Mouse (Mus musculus) midbrain, embryonic 15.5 days (tissue): ENCODE results near the gene Mlec. TPM values are rescaled to one million over a fixed set of nuclear protein-coding genes. Genes with fewer than 3 reads are reported as not detected.

Source experiments
- ATAC-seq: fragments of 200-750 bp; cut with Nextera tagmentation; replicated peaks from 2 replicates; pipeline ENCODE4 v1.8.0; 2017; ENCODE audit warnings: moderate TSS enrichment
- H3K27ac ChIP-seq: fragments of 300-500 bp; sonication (generic); 2 replicates; pipeline ENCODE4 v1.5.1; 2015; ENCODE audit warnings: mild to moderate bottlenecking, inconsistent platforms
- H3K27me3 ChIP-seq: fragments of 300-500 bp; sonication (generic); replicated peaks from 2 replicates; pipeline ENCODE4 v1.6.1; 2015; ENCODE audit warnings: inconsistent platforms
- H3K36me3 ChIP-seq: fragments of 300-500 bp; sonication (generic); replicated peaks from 2 replicates; pipeline ENCODE4 v1.6.1; 2015; ENCODE audit warnings: inconsistent platforms
- H3K4me1 ChIP-seq: fragments of 300-500 bp; sonication (generic); 2 replicates; pipeline ENCODE4 v1.6.1; 2015; ENCODE audit warnings: inconsistent platforms
- H3K4me2 ChIP-seq: fragments of 300-500 bp; sonication (generic); 2 replicates; pipeline ENCODE4 v1.6.1; 2015; ENCODE audit warnings: inconsistent platforms, mild to moderate bottlenecking, moderate library complexity
- H3K4me3 ChIP-seq: fragments of 300-500 bp; sonication (generic); 2 replicates; pipeline ENCODE4 v1.5.1; 2015; ENCODE audit warnings: mild to moderate bottlenecking, inconsistent platforms
- H3K9ac ChIP-seq: fragments of 300-500 bp; sonication (generic); 2 replicates; pipeline ENCODE4 v1.6.1; 2015; ENCODE audit warnings: mild to moderate bottlenecking, inconsistent platforms
- H3K9me3 ChIP-seq: fragments of 300-500 bp; sonication (generic); 2 replicates; pipeline ENCODE4 v1.6.1; 2016; ENCODE audit warnings: inconsistent platforms
- WGBS: fragments of 180-500 bp; shearing (Covaris S2); methylation state at CpG from one replicate; pipeline ENCODE4 v1.1.7; 2015; ENCODE audit warnings: mixed read lengths; 5-methylcytosine and 5-hydroxymethylcytosine counted together
- polyA plus RNA-seq: library from polyadenylated mRNA; unstranded; fragments of >200 nt; fragmentation: Nextera tagmentation; extraction: Ambion mirVana; gene quantifications from 2 replicates; pipeline ENCODE4 v1.2.1, GENCODE M21; 2015

Gene Mlec
- 28.9 and 29.8 TPM in 2 replicates for polyA plus RNA-seq

GRCm38 (mm10) chr5:115158040-115158983 is at the start of gene Mlec:
Mlec (minus strand) TSS chr5:115158179.
- Histone ChIP-seq H3K36me3 (no peaks in the 10 kb centered on the region), H3K4me2 (peak within 1 kb of the TSS; percentile 92), H3K27me3 (no peaks in the 10 kb centered on the region), H3K4me1 (peaks cover 46% of the 10 kb centered on the region), H3K9ac (peak within 1 kb of the TSS; percentile 96), H3K9me3 (no peaks in the 10 kb centered on the region), H3K27ac (peak within 1 kb of the TSS; percentile 99), H3K4me3 (peak within 1 kb of the TSS; percentile 97)
- ATAC-seq = peak; percentile 98
- under 1% methylated on average over 78 of the region's 78 CpGs for WGBS

DNA sequence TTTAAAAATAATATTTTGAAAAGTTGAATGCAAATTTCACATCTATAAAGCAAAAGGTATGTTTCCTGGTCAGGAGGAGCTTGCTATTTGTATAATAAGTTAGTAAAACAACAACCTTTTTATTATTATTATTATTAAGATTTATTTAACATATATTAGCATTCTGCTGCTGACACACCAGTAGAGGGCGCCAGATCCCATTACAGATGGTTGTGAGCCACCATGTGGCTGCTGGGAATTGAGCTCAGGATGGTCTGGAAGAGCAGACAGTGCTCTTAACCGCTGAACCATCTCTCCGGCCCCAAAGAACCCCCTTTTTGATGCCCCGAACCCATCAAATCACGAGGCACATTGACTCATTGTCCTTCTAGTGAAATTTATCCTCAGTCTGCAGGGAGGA is 49.3 kb upstream of the Mlec start:
- no peak overlapping the region for H3K4me2 ChIP-seq
- WGBS = 60% methylated on average over 5 of the region's 5 CpGs
- no peaks in the 10 kb centered on the region for H3K9me3 ChIP-seq
- no peak overlapping the region for H3K4me3 ChIP-seq
- no peak overlapping the region for H3K9ac ChIP-seq
- ATAC-seq = no peak
- 0 out of 2 replicates have a peak, but pooled peaks cover 5% of the 10 kb centered on the region for H3K27me3 ChIP-seq
- peaks cover 19% of the 10 kb centered on the region for H3K4me1 ChIP-seq
- H3K27ac ChIP-seq = no peak overlapping the region
- no peaks in the 10 kb centered on the region for H3K36me3 ChIP-seq

DNA sequence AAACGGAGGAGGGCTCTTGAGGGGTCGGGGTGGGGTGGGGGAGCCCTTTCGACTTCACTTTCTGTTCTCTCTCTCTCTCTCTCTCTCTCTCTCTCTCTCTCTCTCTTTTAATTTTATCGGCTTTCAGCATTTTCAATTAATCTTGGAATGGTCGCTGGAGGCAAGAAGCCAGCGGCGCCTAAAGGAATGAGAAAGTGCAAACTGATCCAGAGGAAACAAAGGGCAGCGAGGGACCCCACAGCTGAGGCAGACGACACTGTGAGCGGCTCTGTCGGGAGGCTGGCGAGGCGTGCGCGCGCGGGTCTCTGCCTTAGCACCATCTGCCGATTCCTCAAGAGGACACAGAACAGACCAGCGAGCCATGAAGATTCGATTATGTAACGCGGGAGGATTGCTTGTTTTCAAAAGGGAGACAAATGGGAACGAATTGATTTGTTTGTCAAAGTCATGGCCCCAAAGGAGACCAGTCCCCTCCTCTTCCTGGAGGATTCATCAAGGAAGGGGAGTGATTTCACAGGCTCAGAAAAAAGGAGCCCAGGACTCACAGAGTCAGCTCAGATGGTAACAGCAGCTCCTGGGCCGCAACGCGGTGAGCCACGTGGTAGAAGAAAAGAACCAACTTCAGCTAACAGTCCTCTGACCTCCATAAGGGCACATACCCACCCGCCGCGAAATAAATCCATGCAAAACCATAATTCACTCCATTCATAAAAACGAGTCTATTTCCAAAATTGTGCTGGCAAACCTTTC is 46.8 kb upstream of the Mlec start:
- 0 out of 2 replicates have a peak, but pooled peaks cover 5% of the 10 kb centered on the region for H3K27me3 ChIP-seq
- WGBS = 2% methylated on average over 31 of the region's 31 CpGs
- no peaks in the 10 kb centered on the region for H3K36me3 ChIP-seq
- no peaks in the 10 kb centered on the region for H3K9me3 ChIP-seq
- H3K27ac ChIP-seq = peak overlapping the region; percentile 39
- peak; percentile 81 for ATAC-seq
- H3K4me1 ChIP-seq = peaks cover 19% of the 10 kb centered on the region
- peak overlapping the region; percentile 15 for H3K4me3 ChIP-seq
- peak overlapping the region; percentile 48 for H3K4me2 ChIP-seq
- peak overlapping the region; percentile 23; the same call in 1 of the 2 replicates for H3K9ac ChIP-seq

DNA sequence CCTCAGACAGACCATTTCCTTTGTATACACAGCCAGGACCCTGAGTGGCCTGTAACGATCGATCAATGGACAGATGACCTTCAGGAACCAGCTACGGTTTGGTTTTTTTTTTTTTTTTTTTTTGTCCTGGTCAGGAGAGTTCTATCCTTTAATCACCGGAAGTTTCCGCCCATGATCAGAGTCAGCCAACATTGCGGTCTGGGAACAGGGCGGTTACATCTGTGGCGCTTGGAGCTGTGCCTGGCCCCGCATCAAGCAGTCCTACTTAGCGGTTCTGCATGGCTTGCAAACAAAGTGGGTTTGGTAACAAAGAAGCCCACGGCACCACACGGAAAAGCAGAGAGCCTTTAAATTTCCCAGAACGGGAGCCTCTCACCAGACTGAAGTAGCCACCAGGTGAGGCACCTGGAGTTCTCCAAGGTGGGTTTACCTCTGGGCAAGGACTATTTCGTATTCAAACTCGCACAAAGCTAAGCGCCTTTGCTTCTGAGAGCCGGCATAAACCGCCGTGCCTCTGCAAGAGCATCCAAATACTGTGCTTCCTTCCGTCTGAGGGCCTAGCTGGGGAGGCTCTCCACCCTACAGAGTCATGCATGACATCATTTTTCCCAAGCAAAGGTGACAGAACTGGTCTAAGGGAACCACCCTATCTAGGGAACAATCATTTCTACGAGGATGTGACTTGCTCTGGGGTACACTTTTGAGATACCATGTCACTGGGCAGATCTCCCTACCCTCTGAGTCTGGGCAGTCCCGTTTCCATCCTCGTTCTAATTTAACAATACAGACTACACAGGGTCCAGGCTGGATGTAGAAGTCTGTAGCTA is 46.0 kb upstream of the Mlec start:
- Histone ChIP-seq H3K27ac (peak overlapping the region; percentile 39; the same call in 1 of the 2 replicates), H3K4me1 (peaks cover 19% of the 10 kb centered on the region), H3K9ac (peak overlapping the region; percentile 23; the same call in 1 of the 2 replicates), H3K27me3 (0 out of 2 replicates have a peak, but pooled peaks cover 5% of the 10 kb centered on the region), H3K36me3 (no peaks in the 10 kb centered on the region), H3K9me3 (no peaks in the 10 kb centered on the region), H3K4me3 (peak overlapping the region; percentile 15; the same call in 1 of the 2 replicates), H3K4me2 (peak overlapping the region; percentile 48)
- 12% methylated on average over 23 of the region's 23 CpGs for WGBS
- ATAC-seq = peak; percentile 50; the same call in 1 of the 2 replicates

DNA sequence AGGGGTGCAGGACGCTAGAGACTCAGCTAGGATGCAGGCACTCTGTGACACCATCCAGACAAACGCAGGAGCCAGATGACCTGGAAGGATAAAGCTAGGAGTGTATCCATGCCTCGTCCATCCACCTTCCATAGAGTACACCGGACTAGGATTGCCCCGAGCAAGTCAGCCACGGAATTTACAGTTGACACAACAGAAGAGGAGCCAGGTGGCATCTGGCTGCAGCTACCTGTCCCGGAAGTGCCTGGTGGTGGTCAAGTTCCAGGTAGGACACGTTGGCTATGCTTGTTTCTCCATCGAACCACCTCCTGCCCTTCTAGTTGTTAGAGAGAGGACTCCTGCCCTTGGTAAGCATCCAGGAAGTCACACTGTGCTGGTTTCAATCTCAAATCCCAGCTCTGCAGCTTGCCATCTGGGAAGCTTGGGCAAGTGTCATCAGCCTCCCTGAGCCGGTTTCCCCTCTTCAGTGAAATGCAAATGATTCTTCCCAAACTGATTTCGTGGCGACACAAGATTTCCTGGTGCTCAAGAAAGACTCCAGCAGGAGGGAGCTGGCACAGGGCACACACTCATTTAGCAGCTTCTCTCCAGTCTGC is 36.7 kb upstream of the Mlec start:
- H3K36me3 ChIP-seq = no peaks in the 10 kb centered on the region
- no peaks in the 10 kb centered on the region for H3K9me3 ChIP-seq
- no peak overlapping the region for H3K9ac ChIP-seq
- H3K27ac ChIP-seq = no peak overlapping the region
- H3K4me3 ChIP-seq = peak overlapping the region; percentile 59
- 3% methylated on average over 12 of the region's 12 CpGs for WGBS
- peaks cover 33% of the 10 kb centered on the region for H3K27me3 ChIP-seq
- 0 out of 2 replicates have a peak, but pooled peaks have one; percentile 32 for ATAC-seq
- H3K4me1 ChIP-seq = peaks cover 29% of the 10 kb centered on the region
- peak overlapping the region; percentile 99 for H3K4me2 ChIP-seq

DNA sequence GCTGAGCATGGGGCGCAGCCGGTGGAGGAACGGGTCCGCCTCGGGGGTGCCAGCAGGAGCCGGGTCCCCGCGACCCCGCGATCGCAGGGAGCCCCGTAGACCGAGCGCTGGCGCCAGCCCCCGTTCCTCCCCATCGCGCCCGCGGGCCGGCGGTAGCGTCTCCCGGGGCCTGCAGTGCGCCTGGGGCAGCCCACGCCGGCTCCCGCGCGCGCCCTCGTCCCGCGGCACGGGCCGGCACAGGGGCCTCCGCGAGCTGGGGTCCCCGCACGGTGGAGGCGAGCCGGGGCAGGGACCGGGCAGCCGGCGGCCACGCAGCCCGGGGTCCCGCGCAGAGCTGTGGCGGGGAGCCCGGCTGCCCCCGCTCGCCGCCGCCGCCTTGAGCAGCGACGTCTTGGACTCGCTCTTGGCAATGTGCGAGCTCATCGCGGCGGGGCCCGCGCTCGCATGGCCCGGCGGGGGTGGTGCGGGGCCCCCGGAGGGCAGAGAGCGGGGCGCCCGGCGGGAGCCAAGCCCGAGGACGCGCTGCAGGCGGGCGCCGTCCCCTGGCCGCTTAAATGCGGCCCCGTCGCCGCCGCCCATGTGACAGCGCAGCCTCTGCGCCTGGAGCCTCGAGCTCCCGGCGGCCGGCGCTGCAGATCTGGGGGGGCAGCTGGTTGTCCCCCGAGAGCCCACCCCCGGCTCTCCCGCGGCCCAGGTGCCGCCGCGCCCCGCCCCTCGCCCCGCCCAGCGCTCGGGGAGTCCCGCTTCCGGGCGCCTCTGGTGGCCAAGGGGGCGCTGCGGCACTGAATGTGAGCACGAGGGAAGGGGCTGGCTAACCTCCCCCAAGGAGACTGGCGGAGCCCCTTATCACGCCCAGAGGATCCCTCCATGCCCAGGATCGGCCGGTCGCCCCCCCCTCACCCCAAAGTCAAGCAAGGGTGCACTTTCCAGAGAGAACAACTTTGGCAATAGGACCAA is 36.0 kb upstream of the Mlec start, which contains the start of gene Cabp1:
Gene Cabp1, minus strand, starts transcription at position 713 of the 957 bp plus-strand sequence.
- peaks cover 39% of the 10 kb centered on the region for H3K27me3 ChIP-seq
- ATAC-seq = peak; percentile 75

GRCm38 (mm10) chr5:115193226-115193625 is 35.2 kb upstream of the Mlec start:
- H3K4me3 ChIP-seq = peak overlapping the region; percentile 59
- no peaks in the 10 kb centered on the region for H3K36me3 ChIP-seq
- ATAC-seq = peak; percentile 29; the same call in 1 of the 2 replicates
- H3K27ac ChIP-seq = no peak overlapping the region
- peaks cover 29% of the 10 kb centered on the region for H3K4me1 ChIP-seq
- H3K9me3 ChIP-seq = no peaks in the 10 kb centered on the region
- whole genome bisulfite sequencing = under 1% methylated on average over 34 of the region's 34 CpGs
- H3K9ac ChIP-seq = peak overlapping the region; percentile 57
- H3K27me3 ChIP-seq = peaks cover 39% of the 10 kb centered on the region
- H3K4me2 ChIP-seq = peak overlapping the region; percentile 99

More for the DNA sequence above, 36.0 kb upstream of the Mlec start, which contains the start of gene Cabp1:
- Histone ChIP-seq H3K27ac (no peak within 1 kb of the TSS), H3K36me3 (no peaks in the 10 kb centered on the region), H3K4me1 (peaks cover 29% of the 10 kb centered on the region), H3K4me3 (peak within 1 kb of the TSS; percentile 59), H3K9me3 (no peaks in the 10 kb centered on the region), H3K4me2 (peak within 1 kb of the TSS; percentile 99), H3K9ac (peak within 1 kb of the TSS; percentile 57)
- WGBS = under 1% methylated on average over 71 of the region's 116 CpGs

- H3K27me3 ChIP-seq = peaks cover 39% of the 10 kb centered on the region
- H3K9me3 ChIP-seq = no peaks in the 10 kb centered on the region
- H3K4me1 ChIP-seq = peaks cover 29% of the 10 kb centered on the region
- no peak for ATAC-seq
- 13% methylated on average over 7 of the region's 7 CpGs for WGBS
- no peak overlapping the region for H3K27ac ChIP-seq
- H3K9ac ChIP-seq = peak overlapping the region; percentile 57
- H3K4me2 ChIP-seq = peak overlapping the region; percentile 99
- peak overlapping the region; percentile 59 for H3K4me3 ChIP-seq
- no peaks in the 10 kb centered on the region for H3K36me3 ChIP-seq
These were observed 34.8 kb upstream of the Mlec start for GRCm38 (mm10) chr5:115192828-115193195.

DNA sequence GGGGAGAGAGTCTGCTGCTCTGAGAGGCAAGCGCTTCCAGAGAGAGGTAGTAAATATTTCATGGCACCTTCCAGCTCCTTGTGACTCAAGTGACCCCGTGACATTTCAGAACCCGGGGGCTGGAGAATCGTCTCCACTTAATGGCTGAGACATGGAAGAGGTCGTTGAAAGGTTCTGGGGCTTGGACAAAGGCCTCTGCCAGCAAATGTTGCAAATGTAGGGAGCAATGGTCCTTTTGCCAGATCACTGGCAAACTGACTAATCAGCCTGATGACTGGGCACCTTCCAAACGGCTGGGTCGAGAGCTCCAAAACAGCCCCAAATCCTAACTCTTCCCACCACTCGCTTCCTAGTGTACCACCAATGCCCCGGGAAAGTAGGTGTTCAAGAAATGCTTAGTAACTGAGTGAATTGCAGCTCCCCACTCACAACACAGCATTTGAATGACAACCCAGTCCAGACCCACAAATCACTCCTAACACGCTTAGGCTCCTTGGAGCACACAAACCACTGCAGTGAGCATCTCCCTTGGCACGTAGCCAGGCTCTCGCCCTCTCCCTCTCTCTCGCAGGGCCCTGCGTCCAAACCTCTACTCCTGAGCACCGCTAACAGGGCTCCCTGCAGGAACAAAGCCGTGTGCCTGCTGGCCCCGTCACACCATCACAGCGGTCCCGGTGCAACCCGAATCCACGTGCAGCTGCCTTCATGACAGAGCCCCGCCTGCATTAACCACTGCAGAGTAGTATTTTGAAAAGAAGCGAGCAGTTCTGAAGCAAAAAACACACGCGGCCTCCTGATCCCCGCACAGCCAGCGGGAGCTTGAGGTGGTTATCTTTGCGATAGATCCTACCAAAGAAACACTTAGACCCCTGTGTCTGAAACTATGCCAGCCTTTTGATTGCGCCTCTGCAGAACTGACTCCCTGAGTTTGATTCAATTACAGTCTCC is 34.2 kb upstream of the Mlec start:
- H3K4me2 ChIP-seq = peak overlapping the region; percentile 99
- 0 out of 2 replicates have a peak overlapping the region, but pooled peaks have one; percentile 57 for H3K9ac ChIP-seq
- H3K4me1 ChIP-seq = peaks cover 33% of the 10 kb centered on the region
- H3K4me3 ChIP-seq = peak overlapping the region; percentile 59
- peaks cover 39% of the 10 kb centered on the region for H3K27me3 ChIP-seq
- H3K27ac ChIP-seq = no peak overlapping the region
- no peaks in the 10 kb centered on the region for H3K9me3 ChIP-seq
- 9% methylated on average over 29 of the region's 29 CpGs for WGBS
- no peak for ATAC-seq
- H3K36me3 ChIP-seq = no peaks in the 10 kb centered on the region
